Mouse (Mus musculus) embryonic facial prominence, embryonic 14.5 days (tissue): Measurements from ENCODE around the gene Hat1. TPM values are rescaled to one million over a fixed set of nuclear protein-coding genes. Genes with fewer than 3 reads are reported as not detected.

Source experiments
- ATAC-seq: fragments of 200-750 bp; cut with Nextera tagmentation; 2 replicates; pipeline ENCODE4 v1.8.0; 2017; ENCODE audit warnings: low read depth, moderate number of reproducible peaks, moderate TSS enrichment
- DNase-seq: peaks from one replicate; pipeline ENCODE4 v3.0.0-alpha.2; 2015; ENCODE audit warnings: low spot score
- H3K27ac ChIP-seq: fragments of 300-500 bp; sonication (generic); replicated peaks from 2 replicates; pipeline ENCODE4 v1.5.1; 2014; ENCODE audit warnings: low read depth, mild to moderate bottlenecking, low read length, moderate library complexity
- H3K27me3 ChIP-seq: fragments of 300-500 bp; sonication (generic); replicated peaks from 2 replicates; pipeline ENCODE4 v1.6.1; 2014; ENCODE audit warnings: low read length; ENCODE audit not compliant: control insufficient read depth, insufficient read depth
- H3K36me3 ChIP-seq: fragments of 300-500 bp; sonication (generic); 2 replicates; pipeline ENCODE4 v1.6.1; 2014; ENCODE audit warnings: low read length, mixed read lengths; ENCODE audit not compliant: control insufficient read depth, insufficient read depth
- H3K4me1 ChIP-seq: fragments of 300-500 bp; sonication (generic); 2 replicates; pipeline ENCODE4 v1.6.1; 2014; ENCODE audit warnings: antibody characterized with exemption, low read length; ENCODE audit not compliant: control insufficient read depth, insufficient read depth
- H3K4me2 ChIP-seq: fragments of 300-500 bp; sonication (generic); 2 replicates; pipeline ENCODE4 v1.6.1; 2014; ENCODE audit warnings: low read depth, mild to moderate bottlenecking, low read length, moderate library complexity, mixed read lengths
- H3K4me3 ChIP-seq: fragments of 300-500 bp; sonication (generic); 2 replicates; pipeline ENCODE4 v1.5.1; 2014; ENCODE audit warnings: low read depth, mild to moderate bottlenecking, low read length
- H3K9ac ChIP-seq: fragments of 300-500 bp; sonication (generic); 2 replicates; pipeline ENCODE4 v1.6.1; 2014; ENCODE audit warnings: low read depth, mild to moderate bottlenecking, low read length, moderate library complexity, mixed read lengths
- H3K9me3 ChIP-seq: fragments of 300-500 bp; sonication (generic); 2 replicates; pipeline ENCODE4 v1.6.1; 2016; ENCODE audit warnings: low read length; ENCODE audit not compliant: control insufficient read depth
- WGBS: fragments of 180-500 bp; shearing (Covaris S2); extraction: QIAGEN DNeasy Blood & Tissue Kit; methylation state at CpG from one replicate; pipeline ENCODE4 v1.1.7; 2014; 5-methylcytosine and 5-hydroxymethylcytosine counted together
- polyA plus RNA-seq: library from polyadenylated mRNA; unstranded; fragments of >200 nt; fragmentation: Nextera tagmentation; extraction: Ambion mirVana; gene quantifications from 2 replicates; pipeline ENCODE4 v1.2.1, GENCODE M21; 2014

Hat1 gene
- 96.6 and 103 TPM in 2 replicates for polyA plus RNA-seq

- Histone ChIP-seq H3K9ac (peak within 1 kb of the TSS; percentile 78), H3K4me3 (peak within 1 kb of the TSS; percentile 78), H3K27me3 (no peaks in the 10 kb centered on the region), H3K27ac (peak within 1 kb of the TSS; percentile 80), H3K4me1 (no peaks in the 10 kb centered on the region), H3K9me3 (no peaks in the 10 kb centered on the region), H3K4me2 (peak within 1 kb of the TSS; percentile 64), H3K36me3 (peaks cover 22% of the 10 kb centered on the region)
- ATAC-seq (peak; percentile 99), DNase-seq (peak; percentile 99)
- WGBS, result under 1% methylated on average over 46 of the region's 66 CpGs
Measured at GRCm38 (mm10) chr2:71388951-71389763, at the start of gene Hat1. Gene Hat1, plus strand, starts transcription at chr2:71388958.

GRCm38 (mm10) chr2:71340126-71340525 lies 48.6 kb upstream of the Hat1 start:
- ATAC-seq, result no peak
- no peaks in the 10 kb centered on the region for H3K27me3 ChIP-seq

GRCm38 (mm10) chr2:71343884-71344640 lies 44.7 kb upstream of the Hat1 start:
- no peaks in the 10 kb centered on the region for H3K4me1 ChIP-seq
- no peak overlapping the region for H3K9ac ChIP-seq
- no peak overlapping the region for H3K4me3 ChIP-seq
- 0 out of 2 replicates have a peak, but pooled peaks cover 3% of the 10 kb centered on the region for H3K9me3 ChIP-seq
- H3K36me3 ChIP-seq, result peaks cover 24% of the 10 kb centered on the region
- no peak for ATAC-seq
- H3K4me2 ChIP-seq, result no peak overlapping the region
- no peak overlapping the region for H3K27ac ChIP-seq
- DNase-seq, result no peak
- H3K27me3 ChIP-seq, result no peaks in the 10 kb centered on the region
- WGBS, result 96% methylated on average over 10 of the region's 10 CpGs

More at GRCm38 (mm10) chr2:71340126-71340525, 48.6 kb upstream of the Hat1 start:
- no peak overlapping the region for H3K9ac ChIP-seq
- H3K4me3 ChIP-seq, result no peak overlapping the region
- DNase-seq, result no peak
- H3K36me3 ChIP-seq, result peaks cover 24% of the 10 kb centered on the region
- H3K9me3 ChIP-seq, result 0 out of 2 replicates have a peak, but pooled peaks cover 3% of the 10 kb centered on the region
- no peak overlapping the region for H3K27ac ChIP-seq
- 83% methylated on average over 5 of the region's 5 CpGs for WGBS
- H3K4me2 ChIP-seq, result no peak overlapping the region
- H3K4me1 ChIP-seq, result no peaks in the 10 kb centered on the region

GRCm38 (mm10) chr2:71347160-71347559 lies 41.6 kb upstream of the Hat1 start:
- H3K36me3 ChIP-seq, result peaks cover 24% of the 10 kb centered on the region
- H3K9me3 ChIP-seq, result 0 out of 2 replicates have a peak, but pooled peaks cover 3% of the 10 kb centered on the region
- 74% methylated on average over 10 of the region's 10 CpGs for WGBS
- DNase-seq (no peak), ATAC-seq (no peak)
- no peak overlapping the region for H3K27ac ChIP-seq
- no peak overlapping the region for H3K4me2 ChIP-seq
- H3K4me3 ChIP-seq, result no peak overlapping the region
- no peaks in the 10 kb centered on the region for H3K27me3 ChIP-seq
- H3K4me1 ChIP-seq, result 0 out of 2 replicates have a peak, but pooled peaks cover 3% of the 10 kb centered on the region
- H3K9ac ChIP-seq, result no peak overlapping the region

- H3K27me3 ChIP-seq, result no peaks in the 10 kb centered on the region
- peaks cover 16% of the 10 kb centered on the region for H3K36me3 ChIP-seq
- no peak for ATAC-seq
- no peak overlapping the region for H3K27ac ChIP-seq
- H3K9me3 ChIP-seq, result 0 out of 2 replicates have a peak, but pooled peaks cover 3% of the 10 kb centered on the region
- no peak overlapping the region for H3K4me3 ChIP-seq
- WGBS, result 93% methylated on average over 20 of the region's 20 CpGs
- 0 out of 2 replicates have a peak, but pooled peaks cover 3% of the 10 kb centered on the region for H3K4me1 ChIP-seq
- no peak overlapping the region for H3K9ac ChIP-seq
- DNase-seq, result no peak
- H3K4me2 ChIP-seq, result no peak overlapping the region
Measured at GRCm38 (mm10) chr2:71347732-71348490, 40.8 kb upstream of the Hat1 start.

- Histone ChIP-seq H3K4me1 (peaks cover 5% of the 10 kb centered on the region; the same call in 1 of the 2 replicates), H3K9ac (no peak overlapping the region), H3K36me3 (peaks cover under 1% of the 10 kb centered on the region; the same call in 1 of the 2 replicates), H3K4me2 (no peak overlapping the region), H3K4me3 (no peak overlapping the region), H3K27me3 (no peaks in the 10 kb centered on the region), H3K27ac (no peak overlapping the region), H3K9me3 (no peaks in the 10 kb centered on the region)
- ATAC-seq, result no peak
- 71% methylated on average over 2 of the region's 2 CpGs for WGBS
- no peak for DNase-seq
Measured at GRCm38 (mm10) chr2:71349511-71349910, 39.2 kb upstream of the Hat1 start.

- Histone ChIP-seq H3K9ac (no peak overlapping the region), H3K27me3 (no peaks in the 10 kb centered on the region), H3K36me3 (no peaks in the 10 kb centered on the region), H3K27ac (no peak overlapping the region), H3K4me3 (no peak overlapping the region), H3K9me3 (no peaks in the 10 kb centered on the region), H3K4me1 (peaks cover 5% of the 10 kb centered on the region; the same call in 1 of the 2 replicates), H3K4me2 (no peak overlapping the region)
- no peak for ATAC-seq
- whole genome bisulfite sequencing, result 76% methylated on average over 7 of the region's 7 CpGs
- no peak for DNase-seq
Measured at GRCm38 (mm10) chr2:71350181-71350580, 38.6 kb upstream of the Hat1 start.
